Mouse (Mus musculus) cerebellum, adult 11-12 months (tissue): ENCODE data around the gene Paip2b.

Source experiments
- DNase-seq: peaks from one replicate; pipeline ENCODE4 v3.0.0; 2022

The Paip2b gene

DNA sequence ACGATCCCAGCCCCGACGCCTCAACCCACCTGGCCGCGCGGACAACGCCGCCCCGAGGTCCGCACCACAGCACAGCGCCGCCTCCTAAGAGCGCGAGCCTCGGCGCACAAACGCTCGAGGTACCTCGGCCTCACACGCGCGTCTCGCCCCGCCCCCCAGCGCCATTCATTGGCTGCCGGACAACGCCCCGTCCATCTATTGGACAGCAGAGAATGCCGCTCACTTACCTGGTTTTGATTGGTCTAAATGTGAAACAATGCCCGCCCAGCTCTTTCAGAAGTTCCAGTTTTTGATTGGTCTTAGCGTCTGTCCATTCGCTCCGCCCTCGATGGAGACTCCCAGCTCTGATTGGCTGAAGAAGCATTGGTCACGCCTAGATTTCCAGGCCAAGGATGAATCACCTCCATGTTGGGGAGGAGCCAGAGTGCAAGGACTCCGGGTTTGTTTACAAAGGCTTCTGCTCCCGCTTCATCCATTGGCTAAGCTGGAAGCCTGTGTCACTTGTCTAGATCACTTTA, at the start of gene Paip2b:
TSS of gene Paip2b (minus strand) at position 136 of the 518 bp plus-strand sequence.
- peak; percentile 100 for DNase-seq

DNA sequence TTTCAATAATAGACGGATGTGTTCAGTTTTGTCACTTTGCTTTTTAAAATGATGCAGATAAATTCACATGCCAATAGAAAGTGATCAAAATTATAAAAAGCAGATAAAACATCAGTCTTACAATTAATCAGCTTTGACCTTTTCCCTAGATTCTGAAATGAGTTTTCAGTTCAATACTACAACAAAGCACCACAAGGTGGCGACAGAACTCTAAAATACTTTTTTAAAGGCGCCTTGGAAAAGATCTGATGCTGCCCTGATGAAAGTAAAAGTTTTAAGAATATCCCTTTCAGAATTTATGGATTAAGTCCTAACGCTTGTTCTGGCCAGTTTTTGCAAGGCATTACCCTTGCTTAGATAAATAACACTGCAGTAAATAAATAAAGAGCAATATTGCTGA, 48.3 kb upstream of the Paip2b start:
- no peak for DNase-seq

DNA sequence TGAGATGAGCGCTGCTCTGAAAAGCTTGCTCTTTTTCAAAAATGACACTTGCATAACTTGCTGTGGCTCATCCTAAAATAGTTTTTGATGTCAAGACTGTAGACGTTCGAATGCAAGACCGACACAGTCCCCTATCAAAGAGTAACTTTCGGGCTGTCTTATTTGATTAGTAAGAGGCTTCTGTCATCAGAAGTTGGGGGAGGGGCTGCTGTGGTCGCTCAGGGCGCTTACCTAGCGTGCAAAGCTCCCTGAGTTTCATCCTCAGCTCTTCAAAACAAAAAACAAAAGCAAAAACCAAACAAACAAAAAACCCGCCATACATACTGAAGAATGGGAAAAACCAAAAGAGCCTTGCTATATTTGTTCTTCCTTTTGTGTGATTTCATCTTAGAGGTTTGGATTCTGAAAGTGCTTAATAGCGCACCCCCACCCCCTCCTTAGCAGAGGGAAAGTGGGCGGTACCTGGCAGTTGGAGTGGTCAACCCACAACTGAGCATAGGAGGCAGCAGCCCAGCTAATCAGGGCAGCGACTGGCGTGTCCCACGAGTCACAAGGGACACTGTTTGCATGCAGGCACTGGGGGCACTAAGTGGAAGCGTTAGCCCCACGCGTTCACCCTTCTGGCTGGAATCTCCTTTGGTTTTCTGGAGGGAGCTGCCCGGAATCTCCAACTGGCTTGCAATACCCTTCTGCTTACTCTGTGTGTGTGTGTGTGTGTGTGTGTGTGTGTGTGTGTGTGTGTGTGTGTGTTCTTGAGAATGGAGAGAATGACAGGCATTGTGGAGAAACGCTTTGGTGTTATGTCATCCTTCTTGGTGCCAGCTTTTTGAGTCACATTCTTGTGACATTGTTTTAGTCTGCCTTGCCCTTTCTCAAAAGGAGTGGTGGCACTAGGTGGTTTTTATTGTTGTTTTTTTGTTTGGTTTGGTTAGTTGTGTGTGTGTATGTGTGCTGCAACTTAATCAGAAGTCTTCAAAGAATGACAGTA, 36.4 kb upstream of the Paip2b start:
- DNase-seq: peak; percentile 56

DNA sequence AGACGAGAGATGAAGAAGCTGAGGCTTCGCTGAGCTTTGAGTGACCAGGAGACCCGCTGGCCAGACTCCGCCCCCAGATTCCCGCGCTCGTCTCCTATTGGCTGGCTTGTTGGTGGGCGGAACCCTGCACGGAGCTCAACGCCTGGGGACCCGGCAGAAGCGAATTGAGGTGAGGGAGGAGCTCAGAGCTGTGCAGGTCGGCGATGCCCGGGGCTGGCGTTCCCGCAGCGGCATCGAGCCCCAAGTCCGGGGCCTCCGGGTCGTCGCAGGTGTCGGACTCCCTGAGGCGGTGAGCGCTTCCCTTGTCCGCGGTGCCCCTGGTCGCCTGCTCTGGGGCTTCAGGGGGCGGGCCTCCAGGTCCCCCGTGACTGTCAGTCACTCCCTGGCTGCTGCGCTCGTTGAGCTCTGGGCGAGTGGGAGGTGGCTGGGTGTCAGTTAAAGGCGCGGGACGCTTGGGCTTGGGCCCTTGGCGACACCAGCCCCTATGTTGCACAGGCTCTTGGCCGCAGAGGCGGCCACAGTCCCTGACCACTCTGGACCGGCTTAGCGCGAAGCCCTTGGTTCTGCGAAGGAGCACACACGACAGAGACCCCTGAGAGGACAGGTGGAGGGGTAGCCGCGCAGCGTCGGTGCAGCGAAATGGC, 35.5 kb upstream of the Paip2b start, which contains the start of gene Zfp638:
TSS of gene Zfp638 (plus strand) at position 156 of the 644 bp plus-strand sequence.
- peak; percentile 91 for DNase-seq

DNA sequence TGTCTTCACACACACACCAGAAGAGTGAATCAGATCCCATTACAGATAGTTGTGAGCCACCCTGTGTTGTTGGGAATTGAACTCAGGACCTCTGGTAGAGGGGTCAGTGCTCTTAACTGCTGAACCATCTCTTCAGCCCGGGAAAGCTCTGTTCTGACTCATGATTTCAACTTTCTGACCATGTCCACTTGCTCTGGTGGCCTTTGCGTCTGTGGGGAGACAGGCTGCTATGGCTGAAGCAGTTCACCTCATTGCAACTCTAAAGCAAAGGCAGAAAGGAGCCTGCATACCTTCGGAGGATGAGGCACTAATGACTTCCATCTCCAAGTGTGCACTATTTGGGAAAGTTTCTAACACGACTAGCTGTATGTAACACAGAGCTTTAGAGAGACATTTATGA, 34.9 kb upstream of the Paip2b start:
- DNase-seq: no peak

DNA sequence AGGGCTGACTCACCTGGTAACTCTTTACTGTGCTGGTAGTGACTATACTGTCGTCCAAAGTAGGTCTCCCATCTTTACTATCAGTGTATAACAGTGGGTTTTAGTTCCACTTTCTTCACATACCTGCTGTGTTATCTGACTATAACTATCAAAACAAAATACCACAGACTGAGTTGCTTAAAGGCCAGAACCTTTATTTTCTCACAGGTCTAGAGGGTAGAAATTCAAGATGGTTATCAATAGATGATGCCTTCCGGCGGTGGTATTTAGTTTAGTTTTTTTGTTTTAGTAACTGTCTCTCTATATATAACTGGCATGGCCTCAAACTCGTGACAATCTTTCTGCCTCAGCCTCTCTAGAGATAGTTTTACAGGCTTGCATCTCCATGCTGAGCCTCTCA, 32.0 kb upstream of the Paip2b start:
- no peak for DNase-seq

DNA sequence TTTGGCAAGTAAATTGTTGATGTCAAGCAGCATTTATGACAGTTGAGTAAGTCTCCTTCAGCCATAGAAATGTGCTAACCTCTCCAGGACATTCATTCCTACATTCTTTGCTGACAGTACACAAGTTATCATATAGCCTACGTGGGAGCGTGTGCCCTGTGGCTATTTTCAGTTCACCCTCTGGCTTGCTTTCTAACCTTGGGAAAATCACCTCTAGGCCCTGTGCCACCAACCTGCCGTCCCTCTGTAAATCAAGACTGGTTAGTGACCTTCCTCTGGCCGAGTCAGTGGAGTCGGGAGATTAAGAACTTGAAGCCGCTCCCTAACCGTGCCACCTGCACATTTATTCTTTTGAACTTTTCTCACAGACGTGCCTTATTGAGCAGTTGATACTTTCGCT, 28.5 kb upstream of the Paip2b start:
- no peak for DNase-seq

DNA sequence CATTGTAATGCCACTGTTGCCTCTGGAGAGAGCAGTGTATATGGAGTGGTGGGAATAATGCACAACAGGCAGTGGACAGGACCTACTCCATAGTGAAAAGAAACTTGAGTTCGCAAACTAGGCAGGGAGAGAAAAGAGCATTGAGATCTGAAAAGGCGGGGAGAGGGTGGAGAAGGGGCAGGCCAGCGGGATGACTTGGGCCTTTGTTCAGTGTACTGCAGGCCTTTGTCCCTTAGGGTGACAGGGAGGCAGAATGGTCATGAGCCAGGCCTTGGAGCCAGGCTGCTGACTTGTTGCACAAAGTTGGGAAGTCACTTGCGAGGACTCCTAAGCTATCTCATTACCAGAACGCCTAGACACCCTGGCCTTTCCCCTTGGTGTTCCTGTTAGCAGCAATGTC, 25.9 kb upstream of the Paip2b start:
- DNase-seq: peak; percentile 20

DNA sequence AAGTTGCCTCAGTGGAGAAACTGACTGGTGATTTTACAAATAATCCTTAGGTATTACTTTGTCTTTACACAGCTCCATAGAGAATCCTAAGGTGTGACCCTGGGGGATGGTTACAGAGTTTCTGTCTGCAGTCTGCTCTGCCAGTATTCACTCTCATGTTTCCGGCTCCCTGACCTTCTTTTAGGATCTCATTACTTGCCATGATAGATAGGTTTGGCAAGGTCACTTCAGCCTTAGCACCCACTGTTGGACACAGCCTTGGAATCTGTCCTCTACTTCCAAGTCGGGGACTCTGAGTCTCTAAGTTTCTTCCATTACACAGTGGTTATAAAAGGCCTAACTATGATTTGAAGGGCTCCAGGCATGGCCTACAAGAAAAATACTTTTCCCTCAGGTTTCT, 17.9 kb upstream of the Paip2b start:
- DNase-seq: no peak

DNA sequence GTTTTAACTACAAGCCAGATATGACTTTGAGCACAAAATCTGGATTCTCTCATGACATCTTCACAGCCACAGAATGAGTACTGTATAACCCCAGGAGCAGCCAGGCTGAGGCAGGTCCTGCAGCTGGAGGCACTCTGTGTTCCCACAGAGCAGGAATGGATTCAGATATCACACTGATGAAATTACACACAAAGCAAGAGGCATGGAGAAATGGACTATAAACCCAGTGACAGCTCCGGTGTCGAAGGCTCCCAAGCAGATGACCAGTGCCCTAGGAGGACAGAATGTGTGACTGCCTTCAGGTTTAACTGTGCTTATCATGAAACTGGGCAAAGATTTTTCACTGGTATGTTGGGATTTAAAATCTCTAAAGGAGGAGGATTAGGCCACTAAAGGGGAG, 14.6 kb upstream of the Paip2b start:
- no peak for DNase-seq

DNA sequence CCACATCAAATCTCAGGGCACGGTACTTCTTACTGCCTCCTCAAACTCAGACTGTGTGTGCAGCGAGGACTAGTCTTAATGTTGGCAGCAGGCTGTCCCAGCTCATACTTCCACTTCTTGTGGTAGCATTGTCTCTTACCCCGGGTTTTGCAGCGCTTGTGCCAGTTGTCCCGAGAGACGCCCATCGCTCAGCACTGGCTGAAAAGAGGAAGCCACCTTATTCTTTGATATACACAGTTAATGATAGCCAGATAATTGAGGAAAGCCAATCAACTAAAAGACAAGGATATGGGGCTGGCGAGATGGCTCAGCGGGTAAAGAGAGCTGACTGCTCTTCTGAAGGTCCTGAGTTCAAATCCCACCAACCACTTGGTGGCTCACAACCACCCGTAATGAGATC, 13.4 kb upstream of the Paip2b start:
- DNase-seq: no peak

DNA sequence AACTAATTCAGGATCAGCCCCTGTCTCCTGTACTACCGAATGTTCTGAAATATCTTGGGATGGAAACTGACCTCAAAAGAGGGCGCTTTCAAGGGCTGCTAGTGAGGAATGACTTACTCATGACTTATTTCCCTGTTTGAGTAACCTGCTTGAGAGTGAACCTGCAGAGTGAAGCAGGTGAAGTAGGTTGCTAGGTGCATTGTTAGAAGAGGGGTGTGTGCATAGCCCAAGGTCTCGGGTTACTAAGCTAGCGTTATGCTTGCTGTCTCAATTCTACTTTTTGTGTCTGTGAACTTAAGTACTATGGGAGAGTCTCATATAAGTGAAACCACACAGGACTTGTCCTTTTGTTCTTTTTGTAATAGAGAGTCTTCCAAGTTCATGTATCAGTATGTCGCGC, 8.5 kb upstream of the Paip2b start:
- DNase-seq: no peak

DNA sequence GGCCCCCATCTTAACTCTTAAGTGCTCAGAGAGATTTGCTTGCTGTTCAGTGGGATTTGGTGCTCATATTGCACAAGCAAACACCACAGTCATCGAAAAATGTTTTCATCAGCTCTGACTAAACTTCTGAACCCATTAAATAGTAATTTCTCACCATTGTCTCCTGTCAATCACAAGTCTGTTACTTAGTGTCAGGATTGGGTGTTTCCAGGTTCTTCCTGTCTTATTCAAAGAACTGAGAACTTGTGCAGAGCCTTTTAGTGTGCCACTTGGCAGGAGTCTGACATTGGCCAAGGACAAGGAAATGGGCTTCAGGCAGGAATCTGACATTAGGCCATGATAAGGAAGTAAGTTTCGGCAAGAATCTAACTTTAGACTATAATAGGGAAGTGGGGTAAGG, 6.5 kb upstream of the Paip2b start:
- DNase-seq: no peak

DNA sequence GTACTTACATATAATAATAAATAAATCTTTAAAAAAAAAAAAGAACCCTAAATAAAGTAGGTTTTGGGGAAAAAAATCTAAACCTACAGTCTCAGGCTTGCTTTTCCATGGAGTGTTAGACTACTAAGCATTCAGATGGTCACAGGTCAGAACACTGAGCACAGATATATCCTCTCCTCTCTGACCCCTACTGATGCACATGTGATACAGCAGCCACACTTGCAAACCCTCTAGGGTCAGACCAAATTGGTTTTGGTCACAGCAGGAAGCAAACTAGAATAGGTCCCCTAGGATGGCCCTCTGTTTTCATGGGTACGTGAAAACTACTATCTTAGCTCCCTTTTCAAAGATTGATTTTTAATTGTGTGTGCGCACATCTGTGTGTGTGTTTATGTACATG, 5.3 kb upstream of the Paip2b start:
- no peak for DNase-seq

DNA sequence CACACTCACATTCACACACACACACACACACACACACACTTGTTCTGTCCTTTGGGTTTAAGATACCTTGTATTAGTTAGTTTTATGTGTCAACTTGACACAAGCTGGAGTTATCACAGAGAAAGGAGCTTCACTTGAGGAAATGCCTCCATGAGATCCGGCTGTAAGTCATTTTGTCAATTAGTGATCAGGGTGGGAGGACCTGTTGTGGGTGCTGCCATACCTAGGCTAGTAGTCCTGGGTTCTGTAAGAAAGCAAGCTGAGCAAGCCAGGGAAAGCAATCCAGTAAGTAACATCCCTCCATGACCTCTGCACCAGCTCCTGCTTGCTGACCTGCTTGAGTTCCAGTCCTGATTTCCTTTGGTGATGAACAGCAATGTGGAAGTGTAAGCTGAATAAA, 852 bp upstream of the Paip2b start:
- DNase-seq: peak; percentile 28

DNA sequence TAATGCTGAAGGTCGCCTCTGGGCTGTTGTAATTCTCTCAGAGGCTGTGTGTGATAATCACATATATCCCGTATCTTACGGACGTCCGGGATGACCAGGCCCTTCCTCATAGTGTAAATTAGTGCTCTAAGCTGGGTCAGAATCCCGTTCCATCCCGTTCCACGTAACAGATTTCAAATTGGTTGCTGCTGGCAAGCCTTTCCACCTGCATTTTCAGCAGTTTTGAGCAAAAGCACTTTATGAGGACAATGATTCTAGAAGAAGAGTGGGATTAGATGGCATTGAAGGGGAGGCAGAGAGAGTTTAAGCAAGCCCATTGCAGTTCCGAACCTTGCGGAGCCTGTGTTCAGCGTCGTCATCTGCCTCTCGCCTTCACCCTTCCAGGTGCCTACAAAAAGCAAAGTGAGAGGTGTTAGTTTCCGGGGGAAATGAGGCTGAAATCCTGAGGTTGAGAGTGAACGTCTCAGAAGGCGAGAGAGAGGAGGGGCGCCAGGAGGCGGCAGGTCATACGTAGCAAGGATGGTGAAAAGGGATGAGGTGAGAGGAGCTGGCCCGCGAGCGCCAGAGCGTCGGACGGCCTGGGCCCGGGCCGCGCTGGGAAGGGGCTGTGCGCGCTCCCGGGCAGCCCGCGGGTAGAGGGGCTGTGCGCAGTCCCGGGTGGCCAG, 468 bp downstream of the Paip2b start:
- no peak for DNase-seq

DNA sequence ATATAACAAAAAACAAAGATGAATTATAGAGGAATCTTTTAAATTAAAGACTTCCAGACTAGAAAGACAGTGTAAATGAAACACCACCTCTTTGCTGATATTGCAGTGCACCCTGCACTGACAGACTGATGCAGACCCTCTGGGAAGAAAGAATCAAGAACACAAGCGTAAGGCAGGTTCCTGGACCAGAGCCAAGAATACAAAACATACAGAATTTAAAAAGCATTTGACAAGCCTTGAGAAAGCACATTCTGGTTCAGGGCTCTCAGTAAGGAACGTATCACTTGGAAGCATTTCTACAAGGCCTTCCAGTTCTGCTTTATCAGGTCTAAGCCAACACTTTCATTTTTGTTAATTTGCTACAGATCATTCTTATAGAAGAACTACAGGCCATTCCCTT, 9.7 kb downstream of the Paip2b start:
- DNase-seq: no peak

DNA sequence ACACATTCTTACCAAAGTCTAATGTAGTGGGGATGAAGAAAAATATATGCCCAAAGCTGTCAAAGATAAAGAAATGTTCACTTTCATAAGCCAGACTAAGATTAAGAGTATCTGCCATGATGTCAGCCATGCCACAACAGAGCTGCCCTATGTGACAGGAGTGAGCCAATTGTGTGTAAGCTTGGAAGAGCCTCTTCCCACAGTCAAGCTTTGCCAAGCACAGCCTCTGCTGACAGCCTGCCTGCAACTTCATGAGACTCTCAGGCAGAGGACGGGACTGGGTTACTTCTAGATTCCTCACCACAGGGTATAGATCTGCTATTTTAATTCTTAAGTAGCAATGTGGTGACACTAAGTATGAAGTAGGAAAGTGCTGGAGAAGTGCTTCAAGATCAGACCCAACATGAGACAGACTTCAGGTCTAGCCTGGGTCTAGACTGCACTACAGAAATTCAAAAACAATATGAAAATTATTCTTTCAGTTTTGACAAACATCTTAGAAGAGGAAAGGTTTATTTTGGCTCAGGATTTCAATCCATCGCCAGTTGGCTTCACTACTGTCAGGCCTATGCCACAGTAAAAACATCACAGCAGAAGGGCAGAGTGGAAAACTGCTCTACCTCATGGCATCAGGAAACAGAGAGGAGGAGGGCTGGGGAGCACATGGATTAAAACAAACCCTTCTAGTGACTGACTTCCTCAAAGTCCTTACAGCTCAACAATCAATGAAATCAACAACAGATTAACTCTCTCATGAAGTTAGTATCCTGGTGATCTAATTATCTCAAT, 10.6 kb downstream of the Paip2b start:
- no peak for DNase-seq

DNA sequence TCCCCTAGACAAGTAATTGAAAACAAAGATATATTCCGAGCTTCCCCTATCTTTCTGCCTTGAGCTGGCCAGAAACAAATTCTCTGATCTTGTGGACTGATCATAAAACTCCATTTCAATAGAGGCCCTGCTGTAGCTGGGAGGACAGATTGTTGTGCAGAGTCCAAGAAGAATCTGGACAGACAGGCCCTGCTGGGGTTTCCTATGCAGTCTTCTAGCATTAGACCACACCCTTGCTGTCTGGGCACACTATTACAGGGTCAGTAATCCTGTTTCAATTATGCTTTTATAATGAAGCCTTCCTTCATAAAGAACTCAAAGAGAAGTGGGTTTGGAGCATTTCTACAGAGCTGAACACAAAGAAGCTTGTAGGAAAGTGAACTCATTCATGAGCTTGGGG, 12.5 kb downstream of the Paip2b start:
- no peak for DNase-seq

DNA sequence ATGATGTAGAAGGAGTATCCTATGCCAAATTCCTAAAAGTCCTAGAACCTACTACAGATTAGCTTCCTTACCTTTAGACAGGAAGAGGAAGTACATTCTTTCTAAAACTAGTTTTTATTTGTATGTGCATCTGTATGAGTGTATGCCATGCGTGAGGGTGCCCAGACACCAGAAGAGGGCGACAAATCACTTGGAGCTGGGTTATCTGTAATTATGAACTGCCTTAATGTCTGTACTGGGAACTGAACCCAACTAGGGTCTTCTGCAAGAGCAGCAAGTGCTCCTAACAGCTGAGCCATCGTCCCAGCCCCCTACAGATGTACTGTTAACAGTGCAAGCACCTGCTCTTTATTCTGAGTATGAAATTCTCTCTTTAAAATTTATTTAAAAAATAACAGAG, 15.7 kb downstream of the Paip2b start:
- DNase-seq: no peak

DNA sequence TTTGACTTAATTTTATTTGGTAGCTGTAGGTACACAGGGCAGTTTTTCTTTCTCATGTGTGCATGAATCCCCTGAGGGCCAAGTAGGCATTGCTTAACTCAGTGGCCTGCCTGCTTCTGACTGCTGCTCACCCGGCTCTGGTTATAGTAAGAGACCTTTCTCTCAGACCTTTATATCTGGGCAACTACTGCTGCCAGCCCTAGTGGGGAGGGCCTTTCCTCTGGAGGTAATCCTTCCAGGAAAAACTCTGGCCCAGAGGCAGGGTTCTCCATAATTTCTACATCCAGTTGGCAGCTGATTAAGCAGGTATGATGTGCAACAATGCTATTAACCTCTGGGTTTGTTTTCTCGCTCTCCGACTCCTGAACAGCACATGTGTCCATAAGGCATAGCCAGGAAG, 28.7 kb downstream of the Paip2b start:
- no peak for DNase-seq

DNA sequence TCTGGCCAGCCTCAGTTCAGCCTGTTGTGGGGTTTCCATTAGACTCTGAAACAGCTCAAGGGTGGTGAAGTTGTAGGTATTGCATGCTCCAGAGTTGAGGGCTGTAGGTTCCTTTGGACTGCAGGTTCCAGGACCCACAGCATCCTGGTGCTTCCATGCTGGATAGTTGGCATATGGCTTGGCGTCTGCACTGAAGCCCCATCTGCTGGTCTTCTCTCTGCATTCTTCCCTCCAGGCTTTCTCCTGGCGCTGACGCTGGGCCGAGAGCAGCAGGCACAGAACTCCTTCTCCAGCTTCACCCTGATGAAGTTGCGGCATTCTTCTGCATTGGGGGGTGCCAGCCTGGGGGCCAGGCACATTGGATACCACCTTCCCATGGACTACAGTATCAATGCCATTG, 29.5 kb downstream of the Paip2b start:
- peak; percentile 43 for DNase-seq

DNA sequence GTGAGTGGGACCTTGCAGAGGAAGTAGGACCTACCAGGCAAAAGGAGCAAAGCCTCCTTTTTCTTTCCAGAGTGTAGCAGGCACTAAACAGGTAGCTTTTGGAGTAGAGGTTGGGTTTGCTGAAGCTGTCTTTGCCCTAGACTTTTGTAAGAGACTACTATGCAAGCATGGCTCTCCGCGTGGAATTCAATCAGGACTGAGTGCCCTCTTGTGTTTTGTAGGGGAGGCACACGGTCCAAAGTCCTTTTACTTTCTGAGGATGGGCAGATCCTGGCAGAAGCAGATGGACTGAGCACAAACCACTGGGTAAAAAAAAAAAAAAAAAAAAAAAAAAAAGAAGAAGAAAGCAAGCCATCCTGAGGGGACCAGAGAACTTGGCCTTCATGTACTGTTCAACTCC, 34.9 kb downstream of the Paip2b start:
- no peak for DNase-seq
